Mouse (Mus musculus) limb, embryonic 14.5 days (tissue): ENCODE measurements around the gene Boc. TPM values are rescaled to one million over a fixed set of nuclear protein-coding genes. Genes with fewer than 3 reads are reported as not detected.
"Not testable (repeated sequence)": the region's sequence is repeated elsewhere in the genome, so short reads cannot be mapped to it uniquely, and the experiment has no call there.

Experiments used
- ATAC-seq: fragments of 200-750 bp; cut with Nextera tagmentation; 2 replicates; pipeline ENCODE4 v1.8.0; 2017; ENCODE audit warnings: low read depth, moderate number of reproducible peaks, moderate TSS enrichment; ENCODE audit not compliant: low FRiP score
- DNase-seq: peaks from one replicate; pipeline ENCODE4 v3.0.0-alpha.2; 2015; ENCODE audit warnings: low spot score
- H3K27ac ChIP-seq: fragments of 300-500 bp; sonication (generic); replicated peaks from 2 replicates; pipeline ENCODE4 v1.5.1; 2014; ENCODE audit warnings: low read depth, mild to moderate bottlenecking, low read length, moderate library complexity, mixed read lengths
- H3K27me3 ChIP-seq: fragments of 300-500 bp; sonication (generic); 2 replicates; pipeline ENCODE4 v1.6.1; 2014; ENCODE audit warnings: low read length, mixed read lengths; ENCODE audit not compliant: control insufficient read depth, insufficient read depth
- H3K36me3 ChIP-seq: fragments of 300-500 bp; sonication (generic); 2 replicates; pipeline ENCODE4 v1.6.1; 2014; ENCODE audit warnings: mild to moderate bottlenecking, low read length, moderate library complexity, mixed read lengths; ENCODE audit not compliant: control insufficient read depth, insufficient read depth
- H3K4me1 ChIP-seq: fragments of 300-500 bp; sonication (generic); 2 replicates; pipeline ENCODE4 v1.6.1; 2014; ENCODE audit warnings: antibody characterized with exemption, low read length, mixed read lengths; ENCODE audit not compliant: control insufficient read depth, insufficient read depth
- H3K4me2 ChIP-seq: fragments of 300-500 bp; sonication (generic); replicated peaks from 2 replicates; pipeline ENCODE4 v1.6.1; 2014; ENCODE audit warnings: low read depth, mild to moderate bottlenecking, low read length, moderate library complexity; ENCODE audit not compliant: severe bottlenecking
- H3K4me3 ChIP-seq: fragments of 300-500 bp; sonication (generic); replicated peaks from 2 replicates; pipeline ENCODE4 v1.5.1; 2014; ENCODE audit warnings: low read length
- H3K9ac ChIP-seq: fragments of 300-500 bp; sonication (generic); 2 replicates; pipeline ENCODE4 v1.6.1; 2014; ENCODE audit warnings: mild to moderate bottlenecking, low read depth, low read length, moderate library complexity; ENCODE audit not compliant: severe bottlenecking
- H3K9me3 ChIP-seq: fragments of 300-500 bp; sonication (generic); 2 replicates; pipeline ENCODE4 v1.6.1; 2016; ENCODE audit warnings: low read length; ENCODE audit not compliant: control insufficient read depth
- POLR2A ChIP-seq: fragments of 200-500 bp; IDR thresholded peaks from 2 replicates; pipeline ENCODE4 v1.8.0; 2012; ENCODE audit warnings: inconsistent platforms, mild to moderate bottlenecking, moderate library complexity, borderline replicate concordance; ENCODE audit not compliant: insufficient read depth, insufficient read length; ENCODE audit errors: extremely low read depth
- WGBS: fragments of 180-500 bp; shearing (Covaris S2); extraction: QIAGEN DNeasy Blood & Tissue Kit; methylation state at CpG from one replicate; pipeline ENCODE4 v1.1.7; 2014; 5-methylcytosine and 5-hydroxymethylcytosine counted together
- polyA plus RNA-seq, 2 experiments: library from polyadenylated mRNA; depleted of rRNA in 1 of 2; stranded (reverse) in 1 of 2; unstranded in 1 of 2; fragments of >200 nt; fragmentation: Nextera tagmentation in 1 of 2; extraction: Ambion mirVana in 1 of 2; gene quantifications; 2 replicates each; pipeline versions ENCODE4 v1.2.1 to v1.2.3; 2012 to 2014

The Boc gene
- polyA plus RNA-seq, 2 experiments = 59.8 to 91.4 TPM

DNA sequence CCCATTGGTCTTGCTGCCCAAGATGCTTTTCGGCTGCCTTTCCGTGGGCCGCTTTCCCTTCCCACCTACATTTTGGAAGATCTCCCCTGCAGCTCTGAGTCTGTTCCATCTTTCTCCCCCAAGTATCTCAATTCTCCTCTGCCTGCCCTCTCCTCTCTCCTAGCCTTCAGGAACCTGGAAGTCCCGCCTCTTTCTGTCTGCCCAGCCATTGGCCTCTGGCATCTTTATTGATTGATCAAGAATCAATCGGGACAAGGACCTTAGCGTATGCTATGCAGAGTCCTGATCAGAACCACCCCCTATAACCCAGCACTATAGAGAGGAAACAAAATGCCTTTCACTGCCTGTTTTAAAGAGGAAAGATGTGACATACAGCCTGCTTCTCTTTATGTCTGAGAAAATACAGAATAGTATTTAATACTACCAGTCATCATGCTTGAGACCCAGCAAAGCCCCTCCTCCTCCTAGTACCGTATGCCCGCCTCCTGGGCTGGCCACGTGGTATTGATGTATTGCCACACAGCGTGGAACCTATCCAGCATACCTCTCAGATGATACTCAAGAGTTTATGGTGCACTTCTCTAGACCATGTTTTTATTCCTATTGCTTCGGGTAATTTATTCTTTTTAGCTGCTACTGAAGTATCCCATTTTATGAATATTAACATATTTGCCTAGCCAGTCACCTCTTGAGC, 82.9 kb downstream of the Boc start:
- H3K9ac ChIP-seq = no peak overlapping the region
- TF ChIP-seq POLR2A = no peak
- no peaks in the 10 kb centered on the region for H3K9me3 ChIP-seq
- H3K27me3 ChIP-seq = no peaks in the 10 kb centered on the region
- H3K27ac ChIP-seq = no peak overlapping the region
- peaks cover 1% of the 10 kb centered on the region for H3K4me1 ChIP-seq
- DNase-seq = no peak
- no peak for ATAC-seq
- 0 out of 2 replicates have a peak, but pooled peaks cover 3% of the 10 kb centered on the region for H3K36me3 ChIP-seq
- no peak overlapping the region for H3K4me2 ChIP-seq
- 83% methylated on average over 11 of the region's 11 CpGs for WGBS
- no peak overlapping the region for H3K4me3 ChIP-seq

DNA sequence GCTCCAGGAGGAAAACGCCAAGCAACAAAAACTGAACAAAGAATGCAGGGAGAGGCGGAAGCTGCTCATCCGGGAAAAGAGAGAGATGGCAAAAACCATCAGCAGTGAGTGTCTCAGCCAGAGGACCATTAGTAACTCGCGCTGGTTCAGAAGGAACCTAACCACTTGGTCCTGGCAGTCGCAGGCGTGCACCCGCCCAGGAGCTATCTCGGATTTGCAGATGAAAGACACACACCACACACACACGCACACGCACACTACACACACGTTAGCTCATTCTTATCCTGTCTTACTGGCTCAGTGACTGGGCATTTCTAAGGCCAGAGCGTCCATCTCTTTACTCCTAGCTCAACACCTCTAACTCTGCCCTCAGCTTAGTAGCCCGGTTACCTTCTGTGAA, 83.4 kb downstream of the Boc start:
- Histone ChIP-seq H3K27me3 (no peaks in the 10 kb centered on the region), H3K9me3 (no peaks in the 10 kb centered on the region), H3K27ac (no peak overlapping the region), H3K36me3 (0 out of 2 replicates have a peak, but pooled peaks cover 3% of the 10 kb centered on the region), H3K4me1 (no peaks in the 10 kb centered on the region), H3K4me2 (no peak overlapping the region), H3K9ac (no peak overlapping the region), H3K4me3 (no peak overlapping the region)
- no peak for DNase-seq
- WGBS = 87% methylated on average over 14 of the region's 14 CpGs
- ATAC-seq = no peak
- TF ChIP-seq POLR2A = no peak

DNA sequence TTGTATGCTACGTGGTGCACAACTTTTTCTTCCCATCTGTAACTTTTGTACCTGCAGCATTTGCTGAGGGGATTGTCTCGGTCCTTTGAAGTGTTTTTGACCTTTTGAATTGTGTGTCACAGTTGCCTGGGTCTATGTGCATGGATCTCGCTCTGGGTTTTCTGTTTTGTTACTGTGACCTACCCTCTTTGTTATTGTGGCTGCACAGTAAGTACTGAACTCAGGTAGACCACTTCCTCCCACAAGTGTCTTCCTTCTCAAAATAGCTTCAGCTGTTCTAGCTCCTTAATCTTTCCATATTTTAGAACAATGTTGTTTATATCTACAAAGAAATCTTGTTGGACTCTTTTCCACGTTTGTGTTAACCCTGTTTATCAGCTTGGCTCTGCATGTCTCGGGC, 97.8 kb downstream of the Boc start:
- 80% methylated on average over 5 of the region's 5 CpGs for WGBS
- no peak for TF ChIP-seq POLR2A

DNA sequence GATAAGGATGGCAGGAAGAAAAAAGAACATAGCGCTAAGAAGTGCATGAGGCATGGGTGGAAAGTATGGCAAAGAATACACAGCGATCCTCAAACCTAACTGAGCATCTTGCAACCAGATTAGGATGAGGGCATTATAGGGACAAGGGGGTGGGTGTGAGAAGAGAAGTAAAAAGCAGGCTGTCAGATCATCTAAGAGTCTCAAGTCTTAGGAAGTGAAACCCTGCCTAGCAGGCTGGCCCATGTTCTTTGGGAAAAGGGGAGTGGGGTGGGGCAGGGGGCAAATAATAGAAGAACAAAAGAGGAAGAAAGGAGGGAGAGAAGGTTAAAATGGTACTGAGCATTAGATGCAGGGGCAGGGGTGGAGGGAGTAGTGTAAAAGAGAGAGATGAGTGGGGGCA, 99.9 kb downstream of the Boc start:
- ATAC-seq (no peak), DNase-seq (no peak)
- no peak overlapping the region for H3K4me3 ChIP-seq
- 91% methylated on average over 2 of the region's 2 CpGs for WGBS
- H3K4me2 ChIP-seq = no peak overlapping the region
- H3K27me3 ChIP-seq = no peaks in the 10 kb centered on the region
- H3K9me3 ChIP-seq = no peaks in the 10 kb centered on the region
- H3K36me3 ChIP-seq = no peaks in the 10 kb centered on the region
- no peak overlapping the region for H3K27ac ChIP-seq
- no peak overlapping the region for H3K9ac ChIP-seq
- H3K4me1 ChIP-seq = no peaks in the 10 kb centered on the region
- no peak for TF ChIP-seq POLR2A

More for the DNA sequence above, 97.8 kb downstream of the Boc start:
- DNase-seq (no peak), ATAC-seq (no peak)
- H3K36me3 ChIP-seq = no peaks in the 10 kb centered on the region
- H3K27me3 ChIP-seq = no peaks in the 10 kb centered on the region
- no peak overlapping the region for H3K9ac ChIP-seq
- H3K4me1 ChIP-seq = no peaks in the 10 kb centered on the region
- no peaks in the 10 kb centered on the region for H3K9me3 ChIP-seq
- H3K27ac ChIP-seq = no peak overlapping the region
- no peak overlapping the region for H3K4me2 ChIP-seq
- no peak overlapping the region for H3K4me3 ChIP-seq

DNA sequence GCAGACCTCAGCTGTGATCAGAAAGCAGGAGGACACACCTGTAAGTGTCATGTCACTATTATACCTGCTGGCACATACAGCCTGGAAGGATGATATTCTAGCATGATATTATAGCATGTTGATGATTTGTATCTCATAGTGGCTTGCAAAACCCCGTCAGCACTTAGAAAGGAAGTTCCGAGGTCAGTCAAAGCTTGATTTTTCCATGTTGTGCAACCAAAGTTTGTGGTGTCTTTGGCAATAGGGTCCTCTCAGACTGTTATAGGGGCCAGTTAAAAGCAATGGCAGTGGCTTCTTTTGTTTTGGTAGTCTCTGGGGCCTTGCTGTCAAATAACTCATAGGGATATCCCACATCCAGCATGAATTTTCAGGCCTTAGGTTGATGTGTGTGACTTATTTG, 100.8 kb downstream of the Boc start:
- no peaks in the 10 kb centered on the region for H3K36me3 ChIP-seq
- H3K4me3 ChIP-seq = no peak overlapping the region
- DNase-seq (no peak), ATAC-seq (no peak)
- H3K4me1 ChIP-seq = no peaks in the 10 kb centered on the region
- H3K9ac ChIP-seq = no peak overlapping the region
- no peak overlapping the region for H3K27ac ChIP-seq
- H3K4me2 ChIP-seq = no peak overlapping the region
- no peak for TF ChIP-seq POLR2A
- H3K9me3 ChIP-seq = no peaks in the 10 kb centered on the region
- 85% methylated on average over 2 of the region's 2 CpGs for WGBS
- no peaks in the 10 kb centered on the region for H3K27me3 ChIP-seq

DNA sequence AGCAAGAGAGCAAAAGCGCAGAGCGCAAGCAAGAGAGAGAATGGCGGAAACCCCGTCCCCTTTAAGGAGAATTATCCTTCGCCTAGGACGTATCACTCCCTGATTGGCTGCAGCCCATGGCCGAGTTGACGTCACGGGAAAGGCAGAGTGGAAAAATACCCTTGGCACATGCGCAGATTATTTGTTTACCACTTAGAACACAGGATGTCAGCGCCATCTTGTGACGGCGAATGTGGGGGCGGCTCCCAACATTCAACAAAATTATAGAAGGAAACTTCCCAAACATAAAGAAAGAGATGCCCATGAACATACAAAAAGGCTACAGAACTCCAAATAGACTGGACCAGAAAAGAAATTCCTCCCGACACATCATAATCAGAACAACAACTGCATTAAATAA, 116.8 kb downstream of the Boc start:
- H3K4me1 ChIP-seq, H3K4me3 ChIP-seq, ATAC-seq, DNase-seq, H3K9me3 ChIP-seq, H3K9ac ChIP-seq, H3K27ac ChIP-seq, H3K27me3 ChIP-seq, H3K36me3 ChIP-seq, H3K4me2 ChIP-seq: not testable (repeated sequence)
- 96% methylated on average over 15 of the region's 15 CpGs for WGBS
